Mouse (Mus musculus) urinary bladder, postnatal 14 days (tissue): Measurements from ENCODE around the gene Gpr83.
"Not testable (repeated sequence)": the region's sequence is repeated elsewhere in the genome, so short reads cannot be mapped to it uniquely, and the experiment has no call there.

Experiments used
- DNase-seq: peaks from one replicate; pipeline ENCODE4 v3.0.0; 2021; ENCODE audit warnings: low spot score

Gene Gpr83

DNA sequence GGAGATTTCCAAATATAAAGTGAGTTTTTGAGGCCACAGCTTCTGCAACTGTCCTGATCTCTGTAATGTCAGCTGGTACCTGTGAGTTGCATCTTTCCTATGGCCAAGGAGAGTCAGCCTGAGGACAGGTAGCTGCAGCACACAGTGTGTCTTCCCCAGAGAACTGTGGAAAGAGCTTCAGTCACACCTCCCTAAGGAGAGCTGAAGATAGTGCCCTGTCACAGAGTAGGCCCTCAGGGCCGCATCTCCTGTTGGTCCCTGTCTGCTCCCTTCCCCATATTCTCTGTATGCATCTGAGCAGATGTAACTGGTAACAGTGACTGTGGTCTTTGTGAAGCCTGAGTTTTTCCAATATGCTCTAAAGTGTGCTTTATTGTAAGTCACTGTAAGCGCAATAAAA, 10.4 kb downstream of the Gpr83 start:
- DNase-seq = no peak

DNA sequence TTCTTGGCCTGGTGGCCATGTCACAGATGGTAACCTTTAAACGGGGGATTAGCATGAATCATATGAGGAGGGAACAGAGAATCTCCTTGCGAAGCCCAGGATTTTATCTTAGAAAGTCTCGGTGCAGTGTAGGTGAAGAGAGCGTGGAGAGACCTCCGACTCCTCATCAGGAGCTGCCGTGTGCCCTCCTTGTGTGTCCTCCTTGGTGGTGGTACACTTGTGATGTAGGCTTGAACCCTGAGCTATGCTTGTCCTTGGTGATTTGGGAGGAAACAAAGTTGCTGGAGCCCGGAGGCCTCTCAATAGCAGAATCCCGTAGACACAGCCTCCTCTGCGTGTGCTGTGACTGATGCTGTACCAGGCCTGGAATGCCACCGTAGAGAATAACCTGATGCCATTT, 10.8 kb downstream of the Gpr83 start:
- DNase-seq = no peak

DNA sequence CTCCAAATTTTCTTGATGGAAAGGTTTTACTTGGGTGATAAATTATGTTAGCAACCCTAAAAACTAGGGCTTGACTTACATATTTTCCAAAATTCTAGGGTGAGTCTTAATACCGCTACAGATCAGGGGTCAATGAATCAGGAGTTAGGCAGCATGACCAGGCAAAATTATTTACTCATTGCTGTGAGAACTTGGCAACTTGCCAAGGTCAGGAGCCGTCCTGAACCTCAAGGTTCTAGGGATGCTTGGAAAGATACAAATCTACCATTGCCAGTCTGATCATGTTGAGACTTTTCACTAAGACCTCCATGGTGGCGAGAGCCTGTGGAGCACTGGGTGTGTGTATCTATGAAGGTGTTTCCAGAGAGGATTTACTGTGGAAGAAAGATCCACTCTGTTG, 11.5 kb downstream of the Gpr83 start:
- DNase-seq = no peak

DNA sequence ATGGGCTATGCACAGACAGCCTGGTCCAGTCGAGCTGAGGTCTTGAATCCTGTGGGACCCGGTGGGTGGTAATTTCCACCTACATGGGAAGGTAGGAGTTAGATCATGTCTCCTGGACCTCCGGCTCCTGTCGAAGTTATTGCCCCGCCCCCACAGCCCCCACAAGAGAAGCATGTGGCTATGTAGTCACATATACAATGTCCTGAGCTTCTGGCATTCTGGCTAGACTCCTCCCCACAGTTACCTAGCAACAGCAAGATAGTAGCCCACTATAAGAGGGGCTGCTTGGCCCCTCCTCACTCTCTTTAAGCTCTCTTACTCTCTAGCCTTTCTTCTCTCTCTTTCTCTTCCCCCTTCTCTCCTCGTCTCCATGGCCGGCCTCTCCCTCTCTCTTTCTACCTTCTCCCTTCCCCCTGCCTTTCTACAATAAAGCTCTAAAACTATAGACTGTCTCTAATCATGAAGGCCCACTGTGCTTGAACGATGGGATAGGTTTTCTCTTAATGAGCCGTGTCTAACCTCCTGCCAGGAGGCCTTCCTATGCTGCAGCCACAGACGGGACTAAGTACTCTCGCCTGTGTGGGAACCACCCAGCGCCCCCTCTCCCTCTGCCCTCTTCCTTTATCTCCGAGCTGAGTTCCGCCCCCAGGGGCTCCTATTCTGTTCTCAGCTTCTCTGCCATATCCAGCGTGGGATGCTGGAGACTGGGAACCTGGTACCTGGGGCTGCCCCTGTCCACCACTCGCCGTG, 12.3 kb downstream of the Gpr83 start:
- DNase-seq = no peak

DNA sequence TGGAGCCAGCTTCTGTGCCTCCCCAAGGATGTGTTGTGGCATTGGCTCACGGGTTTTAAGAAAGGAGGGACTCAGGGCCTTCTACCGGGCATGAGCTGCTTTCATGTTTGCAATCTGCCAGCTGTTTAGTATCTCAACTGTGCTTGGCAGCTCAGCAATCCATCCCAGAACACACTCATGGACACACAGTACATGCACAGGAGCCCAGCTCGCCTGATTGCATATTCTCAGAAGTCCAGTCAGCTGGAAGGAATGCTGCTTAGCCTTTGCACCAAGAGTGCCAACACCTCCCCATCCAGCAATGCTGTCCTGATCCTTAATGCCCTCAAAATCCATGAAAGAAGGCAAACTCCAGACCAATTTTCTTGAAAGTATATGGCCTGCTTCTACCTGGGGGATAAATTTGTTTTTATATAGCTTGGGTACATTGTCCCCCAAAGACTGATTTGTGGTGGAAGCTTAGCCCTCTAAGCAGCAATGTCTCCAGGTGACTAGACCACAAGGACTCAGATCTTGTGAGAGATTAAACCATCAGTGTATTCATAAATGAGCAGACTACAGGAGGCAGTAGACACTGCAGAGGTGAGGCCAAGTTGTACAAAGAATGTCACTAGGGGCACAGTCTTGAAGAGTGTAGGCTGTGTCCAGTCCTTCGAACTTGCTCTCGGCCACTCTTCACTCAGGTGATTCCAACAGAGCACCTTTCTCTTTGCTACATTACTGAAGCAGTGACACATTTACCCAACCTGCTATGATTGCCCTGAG, 15.9 kb downstream of the Gpr83 start:
- no peak for DNase-seq

DNA sequence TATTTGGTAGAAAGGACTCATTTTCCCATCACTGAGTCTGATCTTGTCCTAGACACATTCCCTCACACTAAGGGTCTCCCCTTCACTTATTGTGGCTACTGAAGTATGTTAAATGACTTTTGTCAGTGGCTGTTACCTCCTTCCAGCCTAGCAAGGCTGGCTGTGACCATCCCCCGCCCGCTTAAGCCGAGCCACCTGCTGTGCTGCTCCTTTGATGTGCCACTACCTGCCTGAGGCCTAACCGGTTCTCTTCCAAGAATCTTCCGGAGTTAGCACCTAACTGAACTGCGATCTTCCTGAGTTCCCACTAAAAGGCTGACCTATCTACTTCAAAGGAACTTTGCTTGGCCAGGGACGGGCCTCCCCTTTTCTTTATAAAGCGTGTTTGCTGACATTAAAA, 16.6 kb downstream of the Gpr83 start:
- DNase-seq = not testable (repeated sequence)

DNA sequence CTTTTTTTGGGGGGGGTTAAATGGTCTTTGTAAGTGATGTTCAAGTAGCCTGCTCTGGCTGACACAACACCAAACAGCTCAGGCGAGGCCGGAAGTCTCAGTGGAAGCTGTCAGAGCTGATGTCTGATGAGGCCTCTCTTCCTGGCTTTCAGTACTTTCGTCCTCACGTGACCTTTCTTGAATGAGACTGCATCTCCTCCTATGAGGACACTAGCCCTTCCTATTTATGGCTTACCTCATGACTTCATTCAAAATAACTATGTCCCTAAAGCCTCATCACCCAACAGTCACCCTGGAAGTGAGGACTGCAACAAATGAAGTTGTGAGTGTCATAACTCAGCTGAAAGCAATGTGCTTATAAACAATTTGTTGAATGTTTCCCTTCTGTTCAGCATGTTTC, 24.6 kb downstream of the Gpr83 start:
- DNase-seq = no peak

DNA sequence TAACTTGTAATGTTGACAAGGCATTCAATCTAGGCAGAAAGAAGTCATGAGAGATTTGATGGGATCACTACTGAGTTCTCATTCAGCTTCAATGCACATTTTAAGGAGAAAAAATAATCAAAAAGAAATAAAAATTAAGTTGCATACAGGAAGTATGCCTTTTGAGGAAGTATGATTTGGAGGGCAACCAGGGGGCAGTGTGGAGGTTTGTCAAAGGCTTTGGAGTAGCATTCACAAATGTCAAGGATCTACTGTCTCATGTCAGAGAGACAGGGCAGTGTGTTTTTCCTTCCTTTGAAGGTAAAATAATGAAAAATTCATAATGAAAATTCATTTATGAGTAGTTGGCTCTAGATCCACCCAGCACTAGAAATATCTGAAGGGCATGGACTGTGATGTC, 25.1 kb downstream of the Gpr83 start:
- no peak for DNase-seq

DNA sequence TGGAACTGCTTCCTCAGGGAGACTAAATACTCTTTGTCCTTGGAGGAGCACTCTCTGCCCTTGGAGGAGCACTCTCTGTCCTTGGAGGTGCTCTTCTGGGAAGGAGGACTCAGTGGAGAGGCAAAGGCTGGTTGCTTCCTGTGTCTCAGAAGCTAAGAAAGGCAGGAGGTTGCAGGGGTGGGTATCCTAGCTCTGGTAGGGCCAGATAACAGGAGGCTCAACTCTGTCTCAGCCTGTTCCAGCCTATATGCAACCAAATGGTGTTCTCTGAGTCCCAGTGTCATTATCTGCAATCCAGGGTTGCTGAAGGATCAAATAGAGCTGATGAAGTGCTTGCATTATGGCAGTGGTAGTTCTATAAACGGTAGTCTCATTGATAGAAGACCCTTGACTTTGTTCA, 25.9 kb downstream of the Gpr83 start:
- no peak for DNase-seq

DNA sequence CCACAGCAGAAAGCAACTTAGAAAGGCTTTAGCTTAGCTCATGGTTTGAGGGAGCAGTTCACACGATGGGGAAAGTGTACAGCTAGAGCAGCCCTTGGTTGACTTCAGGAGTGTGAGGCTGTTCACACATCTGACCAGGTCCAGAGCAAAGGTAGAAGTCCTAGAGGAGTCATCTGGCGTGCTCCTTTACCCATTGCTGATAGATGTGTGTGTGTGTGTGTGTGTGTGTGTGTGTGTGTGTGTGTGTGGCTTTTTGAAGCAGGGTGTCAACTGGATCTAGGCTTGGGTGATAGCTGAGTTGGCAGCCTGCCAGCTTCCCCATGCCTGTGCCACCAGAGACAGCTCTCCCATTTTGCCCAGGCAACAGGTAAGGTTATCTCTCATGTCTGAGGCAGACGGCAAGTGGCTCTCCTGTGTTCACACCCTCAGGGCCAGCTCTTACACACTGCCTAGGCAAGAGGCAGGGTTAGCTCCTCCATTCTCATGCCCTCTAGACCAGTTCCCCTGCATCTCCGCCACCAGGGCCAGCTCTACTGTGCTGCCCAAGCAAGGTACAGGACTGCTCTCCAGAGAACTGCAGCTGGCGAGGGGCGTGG, 27.9 kb downstream of the Gpr83 start:
- DNase-seq = no peak

DNA sequence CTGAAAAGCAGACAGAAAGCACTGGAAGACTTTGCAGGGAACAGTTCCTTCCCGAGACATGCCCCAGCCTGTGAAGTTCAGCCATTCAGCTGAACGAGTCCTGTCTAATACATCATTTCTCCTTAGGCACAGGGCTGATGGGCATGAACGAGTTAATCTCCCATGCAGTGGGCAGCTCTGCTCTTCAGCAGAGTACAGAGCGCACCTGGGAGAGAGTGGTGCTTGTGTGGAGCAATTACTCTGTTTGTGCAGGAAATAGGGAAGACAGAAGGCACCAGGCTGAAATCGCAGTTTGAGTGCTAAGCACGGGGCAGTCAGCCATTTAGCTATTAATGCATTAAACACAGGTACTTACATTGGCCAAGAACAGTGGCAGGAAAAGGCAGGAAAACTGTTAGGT, 28.7 kb downstream of the Gpr83 start:
- no peak for DNase-seq

DNA sequence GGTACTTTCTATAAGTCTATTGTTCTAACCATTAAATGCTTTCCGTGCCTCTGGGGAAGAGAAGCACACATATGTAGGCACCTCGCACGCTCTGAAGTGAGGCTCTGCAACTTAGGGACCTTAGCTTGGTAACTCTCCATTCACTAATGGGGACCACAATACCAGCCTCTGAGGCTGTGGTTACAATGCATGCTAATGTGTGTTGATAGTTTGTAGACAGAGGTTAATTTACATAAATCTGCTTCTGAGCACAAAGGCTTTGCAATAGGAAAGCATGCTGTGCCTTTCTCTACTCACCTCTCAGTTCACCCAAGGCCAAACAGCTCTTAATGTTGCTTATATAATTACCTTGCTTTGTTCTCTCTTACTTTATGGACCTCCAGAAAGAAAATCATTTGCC, 30.7 kb downstream of the Gpr83 start:
- DNase-seq = no peak

DNA sequence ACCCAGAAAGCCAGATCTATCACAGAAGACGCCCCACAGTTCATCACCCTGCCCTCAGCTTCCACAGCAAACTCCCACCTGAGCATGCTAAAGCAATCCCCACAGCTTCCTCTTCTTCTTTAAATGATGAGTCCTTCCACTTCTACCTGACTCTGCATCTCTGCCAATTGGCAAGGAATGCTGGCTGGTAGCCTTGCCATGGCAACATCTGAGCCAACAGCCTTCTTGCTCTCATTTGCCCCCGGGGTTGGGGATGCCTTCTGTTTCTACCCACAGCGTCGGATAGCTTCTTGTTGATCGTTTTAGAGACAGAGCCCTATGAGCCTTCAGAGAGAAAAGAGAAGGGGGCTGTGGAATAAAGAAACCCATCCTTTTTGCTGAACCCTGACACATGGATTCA, 31.9 kb downstream of the Gpr83 start:
- DNase-seq = no peak

DNA sequence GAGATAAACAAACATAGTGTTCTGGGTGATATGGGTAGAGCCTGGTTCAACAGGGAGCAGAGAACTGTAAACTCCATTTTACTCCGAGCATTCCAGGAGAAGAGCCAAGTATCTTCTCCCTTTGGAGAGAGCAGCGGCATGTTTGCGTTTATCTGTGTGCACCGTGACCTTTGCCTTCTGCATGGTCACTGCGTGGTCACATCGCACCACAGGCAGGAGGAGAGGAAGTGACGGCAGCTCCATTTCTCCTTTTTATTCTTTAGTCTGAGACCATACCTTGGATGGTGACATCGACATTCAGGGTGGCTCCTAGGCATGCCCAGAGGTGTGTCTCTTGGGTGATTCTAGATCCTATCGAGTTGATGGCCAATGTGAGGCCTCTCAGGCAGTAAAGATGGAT, 33.4 kb downstream of the Gpr83 start:
- DNase-seq = no peak

DNA sequence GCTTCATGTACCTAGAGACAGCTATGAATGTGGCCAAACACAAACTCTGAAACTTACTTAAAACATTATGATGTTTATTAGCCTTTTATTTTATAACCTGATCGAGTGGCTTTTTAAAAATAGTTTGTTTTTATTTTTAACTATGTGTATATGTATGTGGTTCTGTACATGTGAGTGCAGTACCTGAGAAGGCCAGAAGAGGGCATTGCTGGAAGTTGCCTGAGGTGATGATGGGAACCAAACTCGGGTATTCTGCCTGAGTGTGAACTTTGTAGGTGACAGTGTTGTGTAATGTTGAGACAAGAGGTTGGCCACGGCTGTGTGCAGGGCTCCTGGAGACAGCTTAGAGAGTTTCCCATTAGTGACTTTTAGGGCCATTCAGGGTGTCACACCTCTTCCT, 34.6 kb downstream of the Gpr83 start:
- no peak for DNase-seq

DNA sequence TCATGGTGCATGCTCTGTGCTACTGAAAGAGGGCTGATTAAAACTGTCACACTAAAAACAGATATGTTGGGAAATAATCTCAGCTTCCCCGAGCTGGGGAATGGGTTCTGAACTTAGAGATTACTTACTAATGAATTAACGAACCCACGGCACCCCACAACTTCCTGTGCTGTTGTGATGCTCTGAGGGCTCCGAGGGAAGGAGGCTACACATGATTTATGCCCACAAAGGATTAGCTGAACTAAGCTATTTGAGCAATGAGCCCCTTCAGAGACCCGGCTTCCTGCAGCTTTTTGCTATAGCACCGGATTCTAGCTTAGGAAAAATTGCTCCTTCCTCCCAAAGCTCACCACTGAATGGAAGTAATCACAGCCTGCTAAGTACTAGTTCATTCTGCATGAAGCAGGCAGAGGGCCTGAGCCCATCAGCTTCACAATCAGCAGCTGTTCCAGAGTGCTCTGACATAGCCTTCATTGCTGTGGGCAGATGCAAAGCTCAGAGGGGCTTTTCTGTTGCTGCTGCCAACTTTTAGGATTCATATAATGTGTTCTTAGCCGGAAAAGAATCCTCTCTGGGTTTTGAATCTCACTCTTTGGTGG, 35.3 kb downstream of the Gpr83 start:
- no peak for DNase-seq

DNA sequence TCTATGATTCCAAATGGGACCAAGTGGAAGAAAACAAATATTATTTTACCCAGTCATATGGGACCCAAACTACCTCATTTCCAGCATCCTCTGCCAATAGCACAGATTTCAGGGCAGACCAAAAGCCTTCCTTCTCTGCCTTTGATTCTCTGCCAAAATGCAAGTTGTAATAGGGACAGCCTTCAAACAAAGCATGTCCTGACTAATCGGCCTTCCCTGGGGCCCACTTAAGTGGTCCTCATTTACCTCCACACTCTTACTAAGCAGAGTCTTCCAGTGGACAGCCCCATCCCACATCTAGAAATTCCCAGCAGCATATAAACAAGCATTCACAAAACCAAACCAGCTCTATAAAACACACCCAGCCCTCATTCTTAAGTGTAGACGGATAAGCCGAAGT, 37.1 kb downstream of the Gpr83 start:
- no peak for DNase-seq

DNA sequence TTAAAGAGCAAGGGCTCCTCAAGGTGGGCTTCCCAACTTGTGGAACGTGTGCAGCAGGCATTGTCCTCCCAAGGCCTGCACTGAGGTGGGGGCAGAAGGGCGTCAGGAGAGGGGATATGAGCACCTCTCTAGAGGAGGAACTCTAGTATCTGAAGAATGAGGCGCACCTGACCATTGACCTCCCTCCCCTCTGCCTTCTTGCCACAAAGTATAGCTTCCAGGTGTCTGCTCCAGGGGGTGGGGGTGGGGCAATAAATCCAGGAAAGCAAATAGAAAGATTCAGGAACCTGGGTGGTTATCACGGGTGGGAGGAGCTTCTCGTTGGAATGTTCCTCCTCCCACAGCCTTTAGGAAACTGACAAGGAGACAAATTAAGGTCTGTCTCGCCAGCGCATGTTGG, 41.7 kb downstream of the Gpr83 start:
- no peak for DNase-seq

DNA sequence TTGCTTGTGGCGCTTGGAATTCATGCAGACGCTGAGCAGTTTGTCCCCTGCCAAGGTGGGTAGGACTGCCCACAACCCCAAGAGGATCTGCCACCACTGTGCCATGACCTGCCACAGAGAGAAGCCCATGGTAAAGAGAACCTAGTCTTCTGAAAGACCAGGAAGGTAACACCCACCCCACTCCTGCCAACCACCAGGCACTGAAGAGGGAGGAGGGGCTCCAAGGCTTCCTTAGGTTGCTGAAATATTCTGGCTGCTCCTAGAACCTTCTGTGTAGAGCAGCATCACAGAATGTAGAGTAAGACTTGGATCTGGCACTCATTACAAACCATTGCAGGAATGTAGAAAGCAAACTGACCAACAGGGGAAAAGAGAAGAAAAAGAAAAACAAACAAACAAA, 42.4 kb downstream of the Gpr83 start:
- no peak for DNase-seq

DNA sequence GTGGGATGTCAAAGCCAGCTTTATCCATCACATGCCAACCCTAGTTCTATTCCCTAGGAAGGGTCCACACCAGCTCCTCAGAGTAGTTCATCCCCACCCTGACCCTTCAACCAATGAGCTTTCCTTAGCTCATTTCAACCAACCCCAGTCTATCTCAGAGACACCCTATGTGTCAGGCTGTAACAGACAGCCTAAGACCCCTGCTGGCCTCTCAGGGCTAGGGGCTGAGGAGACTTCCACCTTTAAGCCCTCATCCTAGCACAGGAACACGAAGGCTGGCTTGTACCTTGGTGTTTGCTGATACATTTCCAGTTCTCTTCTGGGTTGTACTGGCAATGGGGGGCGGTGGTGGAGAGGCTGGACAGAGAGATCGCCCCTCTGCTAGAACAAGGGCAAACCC, 43.0 kb downstream of the Gpr83 start:
- DNase-seq = no peak

DNA sequence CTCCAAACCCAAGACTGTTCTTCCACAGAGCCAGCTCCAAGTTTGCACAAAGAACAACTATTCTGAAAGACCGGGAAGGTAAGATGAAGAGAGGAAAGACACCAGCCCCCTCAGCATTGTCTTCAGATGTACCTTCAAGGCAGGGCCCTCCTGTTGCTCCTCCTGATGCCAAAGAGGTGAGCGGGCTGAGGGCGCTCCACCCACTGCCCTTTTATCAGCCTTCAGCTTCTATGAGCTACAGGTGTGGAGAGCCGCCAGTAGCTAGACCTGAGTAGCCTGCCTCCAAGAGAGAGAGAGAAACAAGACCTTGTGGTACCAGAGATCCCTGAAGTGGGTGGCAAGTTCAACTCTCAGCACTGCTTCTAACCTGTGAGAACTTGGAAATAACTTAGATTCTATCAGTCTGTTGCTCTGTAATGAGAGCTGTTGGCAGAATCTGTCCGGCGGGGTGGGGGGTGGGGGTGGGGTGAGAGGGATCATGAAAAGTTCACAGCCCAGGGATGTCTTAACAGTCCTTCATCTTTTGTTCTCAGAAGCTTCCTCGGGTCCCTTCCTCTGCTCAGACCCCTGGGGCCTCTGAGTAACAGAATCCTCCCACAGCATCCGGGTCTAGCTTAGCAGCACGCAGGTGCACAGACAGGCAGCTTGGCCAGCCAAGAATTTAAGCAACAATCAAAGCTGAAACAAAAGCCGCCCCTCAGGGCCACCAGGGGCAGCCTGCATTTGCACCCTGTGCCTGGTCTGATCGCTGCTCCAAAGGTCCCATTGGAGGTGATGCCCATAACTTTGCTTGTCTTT, 43.8 kb downstream of the Gpr83 start, which contains the start of gene Izumo1r:
TSS of gene Izumo1r (minus strand) at position 369 of the 798 bp plus-strand sequence.
- no peak for DNase-seq
